Mouse (Mus musculus): ENCODE data around the gene Ginm1.
"Not testable (repeated sequence)": the region's sequence is repeated elsewhere in the genome, so short reads cannot be mapped to it uniquely, and the experiment has no call there.

Gene Ginm1

DNA sequence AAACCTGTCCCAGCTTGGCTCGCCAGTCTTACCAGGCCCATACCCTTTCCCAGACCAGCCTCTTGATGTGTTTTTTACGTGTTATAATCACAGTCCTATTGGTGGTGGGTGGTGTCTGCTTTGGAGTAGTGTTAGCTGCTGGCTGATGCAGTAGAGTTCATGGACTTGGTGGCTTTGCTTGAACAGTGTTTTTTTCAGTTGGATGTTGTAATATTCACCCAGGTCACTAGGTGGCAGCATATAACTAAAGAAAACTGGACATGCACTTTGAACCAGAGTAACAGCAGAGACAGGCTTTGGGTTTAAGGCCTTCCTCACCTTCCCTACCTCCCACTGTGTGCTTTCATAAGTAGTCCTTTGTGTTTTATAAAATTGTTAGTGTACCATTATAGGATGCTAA is 17.3 kb upstream of the Ginm1 start:
- DNase-seq (ENCODE audit: low spot score): peak; percentile 69

DNA sequence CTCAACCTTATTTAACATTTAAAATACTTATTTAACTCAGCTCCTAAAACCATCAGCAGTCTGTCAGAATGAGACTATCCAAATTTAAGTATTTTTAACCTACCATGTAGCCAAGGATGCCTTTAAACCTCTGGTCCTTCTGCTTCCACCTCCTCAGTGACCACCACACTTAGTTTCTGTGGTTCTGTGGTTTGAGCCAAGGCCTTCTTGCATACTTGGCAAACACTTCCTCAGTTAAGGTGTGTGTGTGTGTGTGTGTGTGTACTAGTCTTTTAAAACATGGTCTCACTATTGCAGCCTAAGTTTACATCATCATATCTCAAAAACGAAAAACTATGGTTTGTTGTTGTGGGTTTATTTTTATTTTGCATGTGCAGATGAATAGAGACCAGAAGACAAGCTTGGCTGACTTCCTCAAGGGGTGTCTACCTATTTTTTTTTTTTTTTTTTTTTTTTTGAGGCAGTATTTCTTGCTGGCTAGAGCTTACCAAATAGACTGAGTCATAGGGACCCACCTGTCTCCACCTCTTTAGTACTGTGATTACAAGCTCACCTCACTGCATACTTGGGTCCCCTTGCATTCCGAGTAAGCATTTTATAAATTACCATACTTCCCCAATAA is 10.0 kb upstream of the Ginm1 start:
- DNase-seq (ENCODE audit: low spot score): no peak

- DNase-seq (ENCODE audit: low spot score): no peak
Measured at GRCm38 (mm10) chr10:7801258-7801657, 8.6 kb upstream of the Ginm1 start.

DNA sequence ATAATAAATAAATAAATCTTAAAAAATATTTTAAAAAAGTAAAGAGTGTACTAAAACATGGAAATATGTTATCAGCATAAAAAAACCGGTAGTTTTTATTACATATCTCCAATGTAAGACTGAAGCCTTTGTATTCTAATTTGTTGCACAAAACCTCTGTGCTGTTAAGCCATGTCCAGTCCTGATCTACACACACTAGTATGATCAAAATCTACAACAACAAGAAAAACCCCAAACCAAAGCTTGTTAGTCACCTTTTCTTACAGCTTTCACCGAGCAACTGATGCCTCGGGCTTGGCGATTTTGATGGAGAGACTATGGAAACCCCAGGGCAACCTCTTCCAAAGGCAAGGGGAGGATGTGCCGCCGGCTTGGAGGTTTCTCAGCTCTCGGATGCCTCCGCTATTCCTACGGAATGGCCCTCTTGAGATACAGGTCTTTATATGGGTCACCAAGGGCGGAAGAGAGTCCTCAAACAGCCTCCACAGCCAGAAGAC is 322 bp downstream of the Ginm1 start:
- DNase-seq (ENCODE audit: low spot score): no peak

DNA sequence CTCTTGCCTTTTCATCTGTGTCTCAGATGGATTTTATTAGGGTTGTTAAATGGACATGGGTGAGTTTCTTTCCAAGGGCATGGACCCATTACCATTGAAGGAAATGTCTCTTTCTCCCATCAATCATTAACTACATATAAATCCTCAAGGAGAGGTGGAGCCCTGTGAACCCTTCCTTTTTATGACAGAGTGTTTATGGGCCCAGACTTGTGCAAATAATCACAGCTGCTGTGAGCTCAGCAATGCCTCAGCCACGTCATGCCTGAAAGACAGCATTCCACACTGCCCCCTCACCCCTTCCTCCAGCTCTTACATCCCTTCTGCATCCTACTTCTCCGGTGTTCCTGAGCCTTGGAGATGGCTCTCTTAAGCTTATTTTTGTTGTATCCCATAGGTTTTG is 5.3 kb downstream of the Ginm1 start:
- DNase-seq (ENCODE audit: low spot score): no peak

DNA sequence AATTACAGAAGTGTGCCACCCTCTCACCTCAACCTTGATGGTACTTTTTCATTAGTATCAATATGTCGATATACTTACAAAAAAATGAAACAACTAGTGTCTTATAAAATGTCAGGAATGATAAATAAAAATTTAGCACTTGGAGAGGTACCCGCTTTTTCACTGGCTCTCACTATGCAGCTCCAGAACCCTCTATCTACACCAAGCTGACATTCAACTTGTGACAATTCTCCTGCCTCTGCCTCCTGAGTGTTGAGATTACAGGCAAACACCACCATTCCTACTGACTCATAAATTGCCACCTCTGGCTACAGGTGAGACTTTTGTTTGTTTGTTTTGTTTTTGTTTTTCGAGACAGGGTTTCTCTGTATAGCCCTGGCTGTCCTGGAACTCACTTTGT is 11.4 kb downstream of the Ginm1 start:
- DNase-seq (ENCODE audit: low spot score): no peak

DNA sequence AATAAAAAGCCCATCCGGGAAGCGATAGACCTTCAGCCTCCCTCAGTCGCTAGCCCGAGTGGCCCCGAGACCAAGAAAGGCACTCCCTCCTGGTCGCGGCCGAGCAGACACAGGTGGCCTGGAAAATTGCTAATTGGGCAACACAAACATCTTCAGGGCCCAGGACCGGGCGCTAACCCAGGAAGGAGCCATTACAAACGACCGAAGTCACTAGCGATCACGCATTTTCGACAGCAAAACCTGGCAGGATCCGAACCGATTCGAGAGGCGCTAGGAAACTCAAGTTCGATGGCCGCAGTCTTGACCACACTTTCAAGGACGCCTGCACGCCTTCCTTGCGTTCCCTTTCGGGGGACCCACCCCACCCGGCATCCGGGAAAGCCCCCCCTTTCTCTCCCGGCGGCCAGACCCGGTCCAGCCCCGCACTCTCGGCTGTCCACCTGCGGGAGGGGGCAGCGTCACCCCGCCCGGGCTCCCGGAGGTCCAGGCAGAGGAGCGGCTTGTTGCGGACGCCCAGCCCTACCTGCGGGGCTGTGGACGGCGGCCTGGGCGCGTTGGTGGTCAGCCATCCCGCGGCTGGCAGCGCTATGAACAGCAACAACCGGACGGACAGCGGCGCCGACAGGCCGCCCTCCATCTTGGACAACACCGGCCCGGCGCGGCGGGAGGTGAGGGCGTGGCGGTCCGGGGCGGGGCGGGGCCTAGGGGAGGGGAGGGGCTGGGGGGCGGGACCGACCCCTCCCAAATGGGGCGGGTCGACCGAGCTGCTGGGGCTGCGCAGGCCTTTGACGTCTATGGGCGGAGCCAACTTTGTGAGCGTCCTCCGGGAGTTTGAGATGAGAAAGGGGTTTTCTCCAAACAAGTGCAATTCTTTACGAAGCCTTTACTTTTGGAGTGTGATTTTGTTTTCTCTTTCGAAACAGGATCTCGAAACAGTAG is 12.1 kb downstream of the Ginm1 start:
- peak; percentile 87 for DNase-seq (ENCODE audit: low spot score)

DNA sequence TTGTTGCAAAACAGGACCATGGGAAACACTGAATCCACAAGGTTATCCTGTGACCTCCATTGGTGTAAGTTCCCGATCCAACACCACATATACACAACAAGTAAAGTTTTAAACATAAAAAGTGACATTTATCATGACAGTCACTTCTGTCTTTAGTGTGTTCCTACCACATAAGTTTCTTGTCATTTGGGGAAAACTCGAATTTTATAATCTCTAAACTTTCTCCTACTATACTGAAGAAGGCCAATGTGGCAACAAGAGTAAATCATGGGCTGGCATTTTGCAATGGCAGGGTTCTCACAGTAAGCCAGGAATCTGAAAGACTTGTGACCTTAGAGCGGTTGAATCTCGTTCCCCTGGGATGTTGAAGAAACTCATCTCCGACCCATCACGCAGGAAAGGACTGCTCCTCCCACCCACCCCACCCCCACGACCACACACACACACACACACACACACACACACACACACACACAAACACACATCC is 12.8 kb downstream of the Ginm1 start:
- DNase-seq (ENCODE audit: low spot score): no peak

DNA sequence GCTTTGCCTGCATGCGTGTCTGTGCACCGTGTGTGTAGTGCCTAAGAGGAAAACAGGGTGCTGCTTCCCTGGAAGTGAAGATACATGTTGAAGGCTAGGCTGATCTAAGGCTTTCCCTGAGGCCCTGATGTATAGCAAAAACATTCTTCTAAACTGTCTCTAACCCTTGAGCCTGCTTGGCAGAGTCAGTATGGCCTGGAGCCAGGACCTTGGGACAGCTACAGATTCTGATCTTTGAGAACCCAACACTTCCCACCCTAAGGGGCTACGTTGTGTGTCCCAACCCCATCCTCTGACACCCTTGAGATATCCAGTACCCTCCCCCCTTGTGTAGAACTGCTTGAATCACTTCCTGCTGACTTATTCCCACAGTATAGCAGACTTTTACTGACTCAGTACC is 14.3 kb downstream of the Ginm1 start:
- no peak for DNase-seq (ENCODE audit: low spot score)

- DNase-seq (ENCODE audit: low spot score): no peak
Measured at GRCm38 (mm10) chr10:7775421-7775820, 17.2 kb downstream of the Ginm1 start.

- no peak for DNase-seq (ENCODE audit: low spot score)
Measured at GRCm38 (mm10) chr10:7772769-7773168, 19.9 kb downstream of the Ginm1 start.

- no peak for DNase-seq (ENCODE audit: low spot score)
Measured at GRCm38 (mm10) chr10:7772346-7772745, 20.3 kb downstream of the Ginm1 start.

DNA sequence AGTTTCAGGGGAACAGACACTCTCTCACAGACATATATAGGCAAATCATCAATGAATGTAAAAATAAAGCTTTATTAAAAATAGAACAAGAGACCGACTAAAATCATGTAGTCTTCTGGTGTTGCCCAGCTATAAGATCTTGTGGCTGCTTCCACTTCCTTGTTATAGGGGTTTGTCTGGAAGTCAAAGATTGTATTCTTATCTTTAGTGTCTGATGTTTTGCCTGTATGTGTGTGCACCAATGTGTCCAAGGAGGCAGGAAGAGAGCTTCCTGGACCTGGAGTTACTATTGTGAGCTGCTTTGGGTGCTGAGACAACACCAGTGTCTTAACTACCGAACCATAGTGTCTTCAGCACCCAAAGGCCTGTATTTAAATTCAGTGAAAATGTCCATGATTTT is 35.1 kb downstream of the Ginm1 start:
- DNase-seq (ENCODE audit: low spot score): no peak

DNA sequence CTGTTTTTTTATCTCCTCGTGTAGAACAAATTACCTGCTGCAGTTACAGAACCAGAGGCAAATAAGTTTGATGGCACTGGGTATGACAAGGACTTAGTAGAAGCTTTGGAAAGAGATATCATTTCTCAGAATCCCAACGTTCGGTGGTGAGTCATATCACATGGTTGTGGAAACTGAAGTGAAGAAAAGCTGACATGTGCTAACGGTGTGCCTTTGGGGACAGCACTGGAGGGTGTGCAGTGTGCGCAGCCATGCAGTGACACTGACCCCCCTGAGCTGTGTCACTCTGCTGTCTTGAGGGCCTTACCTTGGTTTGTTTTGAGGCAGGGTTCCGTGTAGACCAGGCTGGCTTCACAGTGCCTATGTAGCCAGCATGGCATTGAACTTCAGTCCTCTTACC is 43.9 kb downstream of the Ginm1 start:
- DNase-seq (ENCODE audit: low spot score): no peak

DNA sequence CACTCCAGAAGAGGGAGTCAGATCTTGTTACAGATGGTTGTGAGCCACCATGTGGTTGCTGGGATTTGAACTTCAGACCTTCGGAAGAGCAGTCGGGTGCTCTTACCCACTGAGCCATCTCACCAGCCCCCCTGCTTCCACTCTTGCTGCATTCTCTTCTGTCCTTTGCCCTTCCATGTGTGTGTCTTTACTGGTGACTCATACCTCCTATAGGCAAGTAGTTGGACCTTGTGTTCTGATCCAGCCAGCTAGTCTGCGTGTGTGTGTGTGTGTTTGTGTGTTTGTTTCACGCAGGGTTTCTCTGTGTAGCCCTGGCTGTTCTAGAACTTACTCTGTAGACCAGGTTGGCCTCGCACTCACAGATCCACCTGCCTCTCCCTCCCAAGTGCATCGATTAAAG is 47.1 kb downstream of the Ginm1 start:
- not testable (repeated sequence) for DNase-seq (ENCODE audit: low spot score)

GRCm38 (mm10) chr10:7737914-7738313 is 54.7 kb downstream of the Ginm1 start:
- peak; percentile 39 for DNase-seq (ENCODE audit: low spot score)

- DNase-seq (ENCODE audit: low spot score): no peak
Measured at GRCm38 (mm10) chr10:7737122-7737521, 55.5 kb downstream of the Ginm1 start.

DNA sequence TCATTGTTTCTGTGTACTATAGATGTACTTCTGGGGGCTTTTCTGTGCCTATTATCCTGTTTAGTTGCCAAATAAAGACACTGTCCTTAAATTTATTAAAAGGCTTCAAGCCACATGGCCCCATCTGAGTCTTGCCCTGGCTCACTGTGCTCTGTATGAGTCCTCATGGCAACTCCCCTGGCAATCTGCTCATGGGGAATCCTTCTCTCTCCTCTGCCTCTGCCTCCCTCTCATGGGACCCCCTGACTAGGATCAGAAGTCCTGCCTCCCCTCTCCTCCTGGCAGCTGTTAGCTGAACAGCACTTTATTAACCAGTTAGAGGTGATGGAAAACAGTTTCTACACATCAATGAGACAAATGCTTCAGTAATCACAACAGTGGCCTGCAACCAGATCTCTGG is 61.0 kb downstream of the Ginm1 start:
- no peak for DNase-seq (ENCODE audit: low spot score)

DNA sequence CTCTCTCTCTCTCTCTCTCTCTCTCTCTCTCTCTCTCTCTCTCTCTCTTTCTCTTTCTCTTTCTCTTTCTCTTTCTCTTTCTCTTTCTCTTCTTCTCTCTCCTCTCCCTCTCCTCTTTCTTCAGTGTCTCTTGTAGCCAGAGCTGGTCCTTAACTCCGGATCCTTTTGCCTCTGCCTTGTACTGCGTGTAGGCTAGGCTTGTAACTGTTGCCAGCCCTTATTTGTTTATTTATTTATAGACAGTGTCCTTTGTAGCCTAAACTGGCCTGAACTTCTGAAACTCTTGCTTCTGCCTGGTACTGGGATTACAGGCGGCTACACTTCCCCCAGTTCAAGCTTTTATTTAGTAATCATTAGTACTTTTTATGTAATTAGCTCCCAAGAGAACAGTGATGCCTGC is 65.6 kb downstream of the Ginm1 start:
- no peak for DNase-seq (ENCODE audit: low spot score)

GRCm38 (mm10) chr10:7726501-7726812 is 66.2 kb downstream of the Ginm1 start:
- DNase-seq (ENCODE audit: low spot score): peak; percentile 22

- peak; percentile 95 for DNase-seq (ENCODE audit: low spot score)
Measured at GRCm38 (mm10) chr10:7725751-7726500, 66.7 kb downstream of the Ginm1 start, which contains the start of gene Katna1. Katna1 (plus strand) TSS chr10:7726000.
